Mouse (Mus musculus): ENCODE results near the gene Olfr1395. TPM values are rescaled to one million over a fixed set of nuclear protein-coding genes. Genes with fewer than 3 reads are reported as not detected.
A peak's percentile ranks its signal among the peaks of the same experiment; 100 is the strongest.

Gene Olfr1395
- total RNA-seq (2017) = not detected in 2 replicates

DNA sequence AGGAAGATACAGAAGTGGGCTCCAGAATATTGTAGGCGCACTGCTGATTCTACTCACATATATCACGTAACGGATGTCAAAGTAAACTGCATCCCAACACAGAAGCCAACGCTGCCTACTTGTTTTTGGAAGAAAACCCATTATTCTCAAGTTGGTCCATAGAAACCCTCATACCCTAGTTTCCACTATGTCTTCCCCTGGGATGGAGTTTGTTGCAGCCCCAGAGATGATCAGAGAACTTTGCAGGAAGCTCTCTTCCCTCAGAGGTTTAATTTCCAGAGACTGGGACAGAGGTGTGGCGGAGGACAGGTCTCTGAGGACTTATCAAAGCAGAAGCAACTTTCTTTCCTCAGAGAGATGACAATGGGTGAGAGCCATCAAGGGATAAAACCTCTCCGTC, at the start of gene Olfr1395:
Gene Olfr1395, plus strand, starts transcription at position 301 of the 400 bp plus-strand sequence.
- ATAC-seq (replicated peaks in 1 of 2; ENCODE audit: insufficient read depth in 1 of 2, low FRiP score in 2 of 2, low TSS enrichment in 1 of 2, low read depth in 1 of 2, poor library complexity in 2 of 2, severe bottlenecking in 2 of 2) = no peak

DNA sequence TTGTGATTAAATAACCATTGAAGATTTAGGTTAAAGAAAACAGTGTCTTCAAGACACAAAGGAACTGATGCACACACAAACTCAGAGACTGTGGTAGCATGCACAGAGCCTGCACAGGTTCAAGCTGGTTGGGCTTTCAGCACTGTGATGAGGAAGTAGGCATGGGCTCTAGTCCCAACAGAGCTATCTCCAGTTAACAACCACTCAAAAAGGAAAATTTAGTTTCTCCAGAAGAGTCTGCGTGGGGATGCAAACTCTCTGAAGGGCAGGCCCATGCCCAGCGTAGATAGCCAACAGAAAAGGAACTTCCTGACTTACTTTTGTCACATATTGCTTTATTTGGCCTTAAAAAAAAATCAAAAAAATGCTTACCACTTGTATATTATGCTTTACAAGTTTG, 49.3 kb upstream of the Olfr1395 start:
- ATAC-seq (replicated peaks in 1 of 2; ENCODE audit: insufficient read depth in 1 of 2, low FRiP score in 2 of 2, low TSS enrichment in 1 of 2, low read depth in 1 of 2, poor library complexity in 2 of 2, severe bottlenecking in 2 of 2) = peak in 1 of 2 experiments; percentile 46; a peak in 1 of 4 replicates

DNA sequence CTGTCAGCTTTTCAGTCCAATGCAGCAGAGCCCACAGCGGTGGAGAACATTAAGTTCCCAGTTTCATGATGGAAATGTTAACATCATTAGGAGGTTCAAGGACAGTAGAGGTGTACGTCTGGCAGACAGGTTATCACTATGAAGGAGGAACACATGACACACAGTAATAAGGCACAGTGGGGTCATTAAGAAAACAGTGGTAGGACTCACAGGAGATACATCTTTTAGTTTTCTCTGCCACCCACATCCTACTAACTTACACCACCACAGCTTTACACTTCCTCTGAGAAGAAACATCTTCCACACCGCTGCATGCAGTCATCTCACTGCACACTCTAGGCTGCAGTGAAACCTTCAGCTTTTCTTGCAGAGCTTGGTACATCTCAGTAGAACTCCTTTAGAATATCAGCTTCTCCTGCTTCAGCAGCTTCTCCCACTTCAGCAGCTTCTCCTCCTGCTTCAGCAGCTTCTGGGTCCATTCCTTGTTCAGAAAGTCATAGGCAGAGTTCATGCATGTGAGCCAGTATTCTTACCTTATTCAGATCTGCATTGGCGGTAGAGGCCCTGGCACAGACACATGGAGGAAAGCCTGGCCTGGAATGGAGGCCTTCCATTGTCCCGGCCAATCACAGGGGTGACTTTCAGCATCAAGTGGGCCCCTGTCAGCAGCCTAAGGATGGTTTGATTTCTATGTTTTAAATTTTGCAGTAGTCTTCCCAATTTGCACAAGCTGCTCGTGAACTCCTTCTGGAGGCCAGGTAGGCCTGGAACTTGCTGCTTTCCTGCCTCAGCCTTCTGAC, 48.0 kb upstream of the Olfr1395 start:
- ATAC-seq (replicated peaks in 1 of 2; ENCODE audit: insufficient read depth in 1 of 2, low FRiP score in 2 of 2, low TSS enrichment in 1 of 2, low read depth in 1 of 2, poor library complexity in 2 of 2, severe bottlenecking in 2 of 2) = peak in 1 of 2 experiments; percentile 15; a peak in 1 of 4 replicates

DNA sequence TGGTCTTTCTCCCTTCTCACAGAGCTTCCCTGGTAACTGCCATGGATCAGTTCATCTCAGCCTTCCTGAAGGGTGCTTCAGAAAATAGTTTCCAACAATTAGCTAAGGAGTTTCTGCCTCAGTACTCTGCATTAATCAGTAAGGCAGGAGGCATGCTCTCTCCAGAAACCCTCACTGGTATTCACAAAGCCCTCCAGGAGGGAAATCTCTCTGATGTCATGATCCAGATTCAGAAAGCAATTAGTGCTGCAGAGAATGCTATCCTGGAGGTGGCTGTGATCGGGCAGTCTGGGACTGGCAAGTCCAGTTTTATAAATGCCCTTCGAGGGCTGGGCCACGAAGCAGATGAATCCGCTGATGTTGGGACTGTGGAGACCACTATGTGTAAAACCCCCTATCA, 46.7 kb upstream of the Olfr1395 start:
- ATAC-seq (replicated peaks in 1 of 2; ENCODE audit: insufficient read depth in 1 of 2, low FRiP score in 2 of 2, low TSS enrichment in 1 of 2, low read depth in 1 of 2, poor library complexity in 2 of 2, severe bottlenecking in 2 of 2) = no peak

DNA sequence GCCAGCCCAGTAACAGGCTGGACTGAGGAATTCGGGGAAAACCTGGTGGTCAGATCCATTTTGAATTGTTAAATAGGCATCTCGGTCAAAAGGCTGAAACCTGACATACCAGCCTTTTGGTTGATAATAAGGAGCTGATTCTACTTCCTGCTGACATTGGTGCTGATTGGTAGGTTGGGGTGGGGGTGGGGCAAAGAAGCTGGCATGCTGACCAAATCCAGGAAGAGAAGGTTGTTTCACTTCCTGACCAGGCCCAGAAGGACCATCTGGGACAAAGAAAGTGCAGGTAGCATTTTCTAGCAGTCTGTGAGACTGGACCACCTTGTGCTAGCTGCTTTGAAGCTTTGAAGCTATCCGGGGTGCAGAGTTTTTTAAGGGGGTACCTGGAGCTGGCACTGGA, 41.7 kb upstream of the Olfr1395 start:
- peak in 1 of 2 experiments; percentile 43; a peak in 1 of 4 replicates for ATAC-seq (replicated peaks in 1 of 2; ENCODE audit: insufficient read depth in 1 of 2, low FRiP score in 2 of 2, low TSS enrichment in 1 of 2, low read depth in 1 of 2, poor library complexity in 2 of 2, severe bottlenecking in 2 of 2)

DNA sequence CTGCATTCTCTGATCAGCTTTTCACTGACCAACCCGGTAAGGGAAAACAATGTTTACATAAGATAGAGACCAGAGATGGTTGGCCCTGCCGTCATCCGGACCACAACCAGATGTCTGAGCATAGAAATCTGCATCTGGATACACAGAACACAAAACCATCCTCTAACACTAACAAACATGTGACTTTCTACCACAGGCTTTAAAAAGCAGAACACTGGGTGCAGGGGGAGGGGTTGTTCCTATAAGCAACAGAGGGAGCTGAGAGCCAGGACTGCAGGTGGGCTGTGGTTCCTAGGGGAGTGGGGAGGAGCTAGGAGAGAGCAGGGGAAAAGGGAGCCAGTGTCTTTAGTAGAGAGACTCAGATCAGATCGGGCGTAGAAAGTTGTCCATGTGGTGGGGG, 40.6 kb upstream of the Olfr1395 start:
- ATAC-seq (replicated peaks in 1 of 2; ENCODE audit: insufficient read depth in 1 of 2, low FRiP score in 2 of 2, low TSS enrichment in 1 of 2, low read depth in 1 of 2, poor library complexity in 2 of 2, severe bottlenecking in 2 of 2) = peak; percentile 75 to 80

DNA sequence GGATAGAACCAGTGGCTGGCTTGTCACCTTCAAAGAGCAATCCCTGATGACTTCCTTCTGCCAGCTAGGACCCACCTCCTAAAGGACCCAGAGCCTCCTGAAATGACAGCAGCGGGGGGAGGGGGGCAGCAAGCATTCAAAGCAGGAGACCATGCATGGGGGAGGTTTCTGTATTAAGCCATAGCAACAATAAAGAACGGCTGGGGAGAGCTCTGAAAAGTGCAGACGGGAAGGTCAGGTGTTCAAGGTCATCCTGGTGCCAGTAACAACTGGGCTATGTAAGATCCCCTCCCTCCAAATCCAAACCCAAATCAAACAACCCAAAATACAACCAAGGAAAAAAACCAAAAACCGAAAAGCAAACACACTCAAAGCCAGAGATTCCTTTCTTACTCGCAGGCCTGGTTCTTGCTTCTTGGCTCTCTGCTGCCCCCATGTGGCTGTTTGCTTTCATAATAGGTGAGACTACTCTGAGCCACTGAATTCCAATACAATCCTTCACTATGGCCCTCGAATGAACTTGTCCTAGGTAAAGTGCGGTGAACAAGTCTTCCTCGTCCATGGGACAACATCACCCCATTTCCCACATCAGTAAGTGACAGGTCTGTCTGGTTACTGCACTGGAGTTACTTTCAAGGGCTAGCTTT, 38.9 kb upstream of the Olfr1395 start:
- peak; percentile 60 to 73 for ATAC-seq (replicated peaks in 1 of 2; ENCODE audit: insufficient read depth in 1 of 2, low FRiP score in 2 of 2, low TSS enrichment in 1 of 2, low read depth in 1 of 2, poor library complexity in 2 of 2, severe bottlenecking in 2 of 2)

DNA sequence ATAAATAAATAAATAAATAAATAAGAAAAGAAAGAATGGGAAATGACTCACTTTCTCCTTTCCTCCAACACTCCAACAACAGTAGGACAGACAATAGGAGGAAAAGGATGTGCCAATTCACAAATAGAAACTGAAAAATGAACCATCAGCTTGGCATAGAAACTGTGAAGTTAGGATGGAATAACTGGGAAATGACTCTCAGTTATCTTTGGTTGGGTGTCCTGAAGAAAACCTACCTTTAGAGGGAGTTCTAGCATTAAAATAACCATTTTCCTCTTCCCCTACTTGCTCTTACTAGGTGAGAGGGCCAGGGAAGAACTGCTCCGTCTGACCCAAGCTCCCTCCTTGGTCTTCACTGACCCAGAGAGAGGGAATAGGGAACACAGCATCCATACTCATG, 36.3 kb upstream of the Olfr1395 start:
- no peak for ATAC-seq (replicated peaks in 1 of 2; ENCODE audit: insufficient read depth in 1 of 2, low FRiP score in 2 of 2, low TSS enrichment in 1 of 2, low read depth in 1 of 2, poor library complexity in 2 of 2, severe bottlenecking in 2 of 2)

DNA sequence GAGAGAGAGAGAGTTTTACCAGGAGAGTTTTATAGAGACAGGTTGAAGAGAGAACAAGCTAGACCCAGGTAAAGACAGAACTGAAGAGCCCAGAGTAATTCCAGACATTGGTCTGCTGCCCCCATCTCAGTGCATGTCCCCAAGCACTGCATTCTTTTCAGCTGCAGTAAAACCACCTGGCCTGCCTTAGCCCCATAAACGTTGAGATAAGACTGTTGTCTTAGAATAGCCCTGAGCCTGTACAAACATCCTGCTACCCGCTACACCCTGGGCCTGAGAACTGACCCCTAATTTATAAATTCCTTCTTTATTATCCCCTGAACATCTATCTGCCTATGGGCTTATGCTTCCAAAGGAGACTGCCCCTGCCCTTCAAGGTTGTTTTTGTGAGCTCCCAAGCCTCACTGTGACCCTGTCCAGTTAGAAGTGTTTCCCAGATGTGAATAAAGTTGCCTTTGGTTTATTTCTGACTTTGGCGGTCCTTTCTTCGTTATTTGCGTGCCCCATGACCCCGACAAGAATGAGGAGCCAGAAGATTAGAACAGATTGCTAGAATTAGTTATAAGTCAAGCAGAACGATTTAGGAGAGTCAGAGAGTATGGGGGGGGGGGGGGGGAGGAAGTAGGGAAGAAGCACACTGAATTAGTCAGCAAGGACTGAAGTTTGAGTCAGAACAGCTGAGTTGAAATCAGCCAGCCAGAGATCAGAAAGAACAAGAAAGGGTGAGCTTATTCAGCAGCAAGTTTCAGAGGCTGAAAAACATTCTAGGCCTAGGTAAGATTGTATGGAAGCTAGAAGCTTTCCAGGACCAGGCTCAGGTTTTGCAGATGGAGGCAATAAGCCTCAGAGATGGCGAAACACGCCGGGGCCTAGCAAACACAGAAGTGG, 34.2 kb upstream of the Olfr1395 start:
- no peak for ATAC-seq (replicated peaks in 1 of 2; ENCODE audit: insufficient read depth in 1 of 2, low FRiP score in 2 of 2, low TSS enrichment in 1 of 2, low read depth in 1 of 2, poor library complexity in 2 of 2, severe bottlenecking in 2 of 2)

DNA sequence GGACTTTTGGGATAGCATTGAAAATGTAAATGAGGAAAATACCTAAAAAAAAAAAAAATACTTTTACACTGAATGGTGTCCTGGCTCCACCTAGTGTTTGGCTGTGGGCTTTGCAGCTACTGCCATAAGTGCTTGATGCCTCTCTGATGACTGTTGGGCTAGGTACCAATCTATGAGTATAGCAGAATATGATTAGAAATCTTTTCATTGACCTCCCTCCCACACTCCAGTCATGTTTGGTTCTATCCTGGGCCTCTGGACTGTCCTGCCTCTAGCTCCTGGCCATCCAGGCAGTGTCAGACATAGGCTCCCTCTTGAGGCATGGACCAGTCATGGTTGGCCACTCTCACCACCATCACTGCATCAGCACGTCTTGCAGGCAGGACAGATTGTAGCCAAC, 33.2 kb upstream of the Olfr1395 start:
- ATAC-seq (replicated peaks in 1 of 2; ENCODE audit: insufficient read depth in 1 of 2, low FRiP score in 2 of 2, low TSS enrichment in 1 of 2, low read depth in 1 of 2, poor library complexity in 2 of 2, severe bottlenecking in 2 of 2) = peak; percentile 46 to 77; a peak in 2 of 4 replicates

DNA sequence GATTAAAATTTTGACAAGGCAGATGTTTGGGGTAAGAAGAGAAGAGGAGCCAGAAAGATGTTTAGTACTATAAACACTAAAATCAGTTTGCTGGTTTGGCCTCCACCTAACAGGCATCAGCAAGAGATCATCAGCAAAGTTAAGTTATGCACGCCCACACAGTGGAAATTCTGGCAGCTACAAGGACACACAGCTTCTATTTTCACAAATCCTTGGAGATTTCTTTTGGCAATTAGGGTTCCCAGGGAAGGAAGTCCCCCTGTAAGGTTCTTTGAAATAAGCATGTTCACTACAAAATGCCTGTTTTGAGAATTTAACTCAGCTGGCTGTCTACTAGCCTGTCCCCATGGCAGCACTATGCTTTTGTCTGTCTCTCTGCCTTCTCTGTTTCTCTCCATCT, 31.1 kb upstream of the Olfr1395 start:
- ATAC-seq (replicated peaks in 1 of 2; ENCODE audit: insufficient read depth in 1 of 2, low FRiP score in 2 of 2, low TSS enrichment in 1 of 2, low read depth in 1 of 2, poor library complexity in 2 of 2, severe bottlenecking in 2 of 2) = no peak

DNA sequence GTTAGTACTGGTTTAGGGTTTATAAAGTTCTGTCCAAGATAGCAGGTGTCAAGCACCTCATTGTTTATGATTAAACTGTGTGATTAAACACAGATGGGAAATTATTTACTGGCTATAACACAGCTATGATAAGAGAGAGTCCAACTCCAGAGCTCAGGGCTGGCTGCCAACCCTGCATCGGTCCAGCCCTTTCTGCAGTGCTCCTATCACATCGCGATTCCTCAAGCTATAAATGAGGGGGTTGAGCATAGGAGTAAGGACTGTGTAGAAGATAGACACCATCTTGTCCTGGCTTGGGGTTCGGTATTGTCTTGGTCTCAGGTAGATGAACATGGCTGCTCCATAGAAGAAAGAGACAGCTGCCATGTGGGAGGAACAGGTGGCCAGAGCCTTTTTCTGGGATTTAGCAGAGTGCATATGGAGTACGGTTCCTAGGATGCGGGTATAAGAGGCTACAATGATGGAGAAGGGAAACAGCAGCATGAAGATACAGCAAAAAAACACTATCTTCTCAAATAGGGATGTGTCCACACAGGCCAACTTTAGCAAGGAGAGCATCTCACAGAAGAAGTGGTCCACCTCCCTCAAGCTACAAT, 29.4 kb upstream of the Olfr1395 start:
- no peak for ATAC-seq (replicated peaks in 1 of 2; ENCODE audit: insufficient read depth in 1 of 2, low FRiP score in 2 of 2, low TSS enrichment in 1 of 2, low read depth in 1 of 2, poor library complexity in 2 of 2, severe bottlenecking in 2 of 2)

DNA sequence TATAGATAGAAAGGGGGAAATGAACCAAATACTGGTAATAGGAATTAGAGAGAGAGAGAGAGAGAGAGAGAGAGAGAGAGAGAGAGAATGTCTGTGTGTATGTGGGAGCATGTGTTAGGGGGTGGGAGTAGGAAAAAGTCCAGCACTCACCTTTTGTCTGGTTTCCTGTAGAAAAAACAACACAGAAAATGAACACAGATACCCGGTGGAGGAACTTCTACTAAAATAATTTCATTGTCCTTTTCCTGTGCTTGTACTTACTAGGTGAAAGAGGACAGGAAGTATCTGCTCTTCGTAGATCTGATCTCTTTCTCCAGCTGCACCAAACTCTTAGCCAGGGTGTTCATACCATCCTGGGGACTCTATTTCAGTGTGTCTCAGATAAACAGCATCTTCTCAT, 27.9 kb upstream of the Olfr1395 start:
- ATAC-seq (replicated peaks in 1 of 2; ENCODE audit: insufficient read depth in 1 of 2, low FRiP score in 2 of 2, low TSS enrichment in 1 of 2, low read depth in 1 of 2, poor library complexity in 2 of 2, severe bottlenecking in 2 of 2) = no peak

DNA sequence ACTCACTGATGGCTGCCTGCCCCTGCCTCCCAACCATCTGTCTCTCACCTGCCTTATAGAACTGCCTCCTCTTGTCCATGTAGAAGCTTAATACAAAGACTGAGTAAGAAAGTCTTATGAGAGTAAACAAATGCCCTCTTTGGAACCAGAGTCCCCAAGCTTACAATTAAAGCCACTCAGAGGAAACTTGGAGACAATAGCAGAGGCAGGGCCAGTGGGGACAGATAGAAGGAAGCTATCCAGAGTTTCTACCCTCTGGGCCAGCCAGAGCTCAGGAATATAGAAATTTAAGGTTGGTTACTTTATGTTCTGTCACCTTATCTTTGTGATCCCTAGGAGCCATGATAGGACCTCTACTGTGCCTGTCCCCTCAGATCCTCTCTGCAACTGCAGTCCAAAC, 27.3 kb upstream of the Olfr1395 start, which contains the start of gene Olfr1396:
Gene Olfr1396, minus strand, starts transcription at position 101 of the 400 bp plus-strand sequence.
- no peak for ATAC-seq (replicated peaks in 1 of 2; ENCODE audit: insufficient read depth in 1 of 2, low FRiP score in 2 of 2, low TSS enrichment in 1 of 2, low read depth in 1 of 2, poor library complexity in 2 of 2, severe bottlenecking in 2 of 2)

DNA sequence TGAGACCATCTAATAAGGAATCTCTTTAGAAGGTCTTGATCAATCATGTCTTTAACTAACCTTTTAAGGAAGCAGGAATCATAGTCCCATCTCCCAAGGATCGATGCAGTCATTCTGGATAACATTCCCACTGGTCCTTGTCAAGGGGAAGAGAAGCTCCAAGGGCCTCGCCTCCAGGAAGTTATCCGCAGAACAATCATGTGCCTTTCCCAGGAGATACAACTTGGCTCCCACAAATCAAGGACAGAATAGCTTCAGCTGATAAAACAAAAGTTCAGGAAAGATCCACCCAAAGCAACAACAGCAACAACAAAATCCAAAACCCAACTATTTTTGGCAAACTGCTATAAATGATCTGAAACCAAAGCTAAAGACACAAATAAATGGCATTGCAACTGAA, 22.4 kb upstream of the Olfr1395 start:
- ATAC-seq (replicated peaks in 1 of 2; ENCODE audit: insufficient read depth in 1 of 2, low FRiP score in 2 of 2, low TSS enrichment in 1 of 2, low read depth in 1 of 2, poor library complexity in 2 of 2, severe bottlenecking in 2 of 2) = no peak

DNA sequence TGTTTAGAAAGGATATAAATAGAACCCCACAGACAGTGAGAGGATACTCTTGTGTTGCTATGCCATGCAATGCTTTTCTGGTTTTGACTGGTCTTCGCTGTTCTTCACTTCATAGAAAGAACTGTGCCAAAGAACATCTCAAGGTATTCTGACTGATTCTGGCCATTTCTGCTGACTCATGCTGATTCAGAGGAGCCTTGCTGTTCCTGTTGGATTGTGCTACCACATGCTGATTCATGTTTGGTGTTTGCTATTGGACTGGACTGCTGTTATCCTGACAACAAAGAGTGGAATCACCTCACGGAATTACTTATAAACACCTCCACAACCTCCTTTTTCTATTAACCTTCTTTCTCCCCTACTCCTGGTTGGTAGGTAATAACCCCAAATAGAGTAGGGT, 17.9 kb upstream of the Olfr1395 start:
- ATAC-seq (replicated peaks in 1 of 2; ENCODE audit: insufficient read depth in 1 of 2, low FRiP score in 2 of 2, low TSS enrichment in 1 of 2, low read depth in 1 of 2, poor library complexity in 2 of 2, severe bottlenecking in 2 of 2) = no peak

DNA sequence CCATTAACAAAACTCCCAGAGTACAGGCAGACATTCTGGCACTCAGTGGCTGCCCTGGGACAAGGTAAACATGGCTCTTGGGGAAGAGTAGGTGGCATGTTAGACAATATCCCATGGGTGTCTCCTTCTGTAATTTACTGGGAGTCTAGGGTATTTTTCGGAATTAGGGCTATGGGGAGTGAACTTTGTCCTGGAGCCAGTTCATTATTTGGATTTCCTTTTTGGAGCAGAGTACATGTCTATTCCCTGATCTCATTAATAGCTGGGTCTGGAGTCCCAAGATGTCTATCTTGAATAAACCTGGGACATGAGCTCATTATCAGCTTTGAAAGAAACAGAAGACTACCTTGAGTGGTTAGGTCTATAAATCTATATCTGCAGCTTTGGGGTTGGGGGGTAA, 12.0 kb downstream of the Olfr1395 start, which contains the start of gene Olfr1394:
Gene Olfr1394, plus strand, starts transcription at position 301 of the 400 bp plus-strand sequence.
- ATAC-seq (replicated peaks in 1 of 2; ENCODE audit: insufficient read depth in 1 of 2, low FRiP score in 2 of 2, low TSS enrichment in 1 of 2, low read depth in 1 of 2, poor library complexity in 2 of 2, severe bottlenecking in 2 of 2) = no peak

Measured in hematopoietic stem cell, adult 5-6 weeks (primary cell).